Mouse (Mus musculus): ENCODE data around the gene Ksr2. TPM values are rescaled to one million over a fixed set of nuclear protein-coding genes. Genes with fewer than 3 reads are reported as not detected.
"Not testable (repeated sequence)": the region's sequence is repeated elsewhere in the genome, so short reads cannot be mapped to it uniquely, and the experiment has no call there.

The Ksr2 gene
- total RNA-seq (2022): 10 to 100 TPM; 35.3 to 43.5 (median 40.3) TPM

DNA sequence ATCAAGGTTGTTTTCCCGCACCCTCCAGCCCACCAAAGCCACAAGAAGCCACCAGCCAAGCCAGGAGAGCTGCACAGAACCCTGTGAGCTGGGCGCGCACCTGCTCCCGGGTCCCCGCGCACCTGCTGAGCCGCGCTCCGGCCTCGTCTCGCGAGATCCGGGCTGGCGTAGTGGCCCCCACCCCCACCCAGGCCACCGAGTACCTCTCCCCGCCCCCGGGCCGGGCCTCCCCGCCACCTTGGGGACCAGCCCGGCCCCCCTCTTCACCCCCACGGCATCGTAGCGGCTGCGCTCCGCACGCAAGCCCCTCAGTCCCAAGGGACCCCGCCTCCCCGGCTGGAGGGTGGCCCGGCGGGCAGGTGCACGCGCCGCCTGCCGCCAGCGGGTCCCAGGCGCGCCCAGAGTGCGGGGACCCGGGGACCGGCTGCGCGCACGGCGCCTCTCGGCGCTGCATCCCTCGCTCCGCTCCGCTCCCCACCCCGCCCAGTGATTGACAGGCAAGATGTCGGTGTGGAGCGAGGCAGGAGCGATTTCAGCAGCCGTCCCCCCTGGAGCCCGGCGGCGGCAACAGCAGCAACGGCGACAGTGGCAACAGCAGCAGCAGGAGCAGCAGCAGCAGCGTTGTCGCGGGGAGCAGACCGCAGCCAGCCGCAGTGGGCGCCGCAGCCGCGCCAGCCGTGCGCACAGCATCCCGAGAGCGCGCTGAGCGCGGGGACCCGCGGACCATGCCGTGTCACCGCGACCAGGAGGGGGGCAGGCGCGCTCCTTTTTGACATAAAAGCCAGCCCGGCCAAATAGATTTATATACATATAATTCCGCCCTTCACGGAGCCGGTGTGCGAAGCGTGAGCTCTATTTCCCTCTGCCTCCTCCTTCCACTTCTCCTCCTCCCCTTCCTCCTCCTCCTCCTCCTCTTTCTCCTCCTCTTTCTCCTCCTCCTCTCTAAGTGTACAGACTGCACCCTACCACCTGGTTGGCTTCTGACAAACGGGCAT, at the start of gene Ksr2:
TSS of gene Ksr2 (plus strand) at position 494 of the 995 bp plus-strand sequence.
- peak; percentile 57 to 60 for DNase-seq (ENCODE audit: low spot score in 2 of 2)

DNA sequence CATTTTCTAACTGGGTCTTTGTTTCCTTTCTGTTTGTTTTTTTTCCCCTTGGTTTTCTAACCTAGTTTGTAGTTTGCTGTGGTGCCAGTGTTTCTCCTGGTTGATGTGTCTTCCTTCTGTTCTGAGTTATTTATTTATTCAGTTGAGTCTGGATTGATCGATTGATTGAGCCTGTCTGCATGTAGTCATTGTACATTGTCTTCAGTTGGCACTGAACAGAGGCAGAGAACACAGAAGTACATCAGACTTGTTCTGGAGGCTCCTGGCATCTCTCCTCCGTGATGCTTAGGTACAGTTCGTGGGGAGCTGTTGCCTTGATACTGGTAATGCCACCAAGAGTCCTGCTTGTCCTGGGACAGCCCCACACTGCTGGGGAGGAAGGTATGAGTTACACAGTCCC, 49.0 kb upstream of the Ksr2 start:
- DNase-seq (ENCODE audit: low spot score in 2 of 2): no peak

DNA sequence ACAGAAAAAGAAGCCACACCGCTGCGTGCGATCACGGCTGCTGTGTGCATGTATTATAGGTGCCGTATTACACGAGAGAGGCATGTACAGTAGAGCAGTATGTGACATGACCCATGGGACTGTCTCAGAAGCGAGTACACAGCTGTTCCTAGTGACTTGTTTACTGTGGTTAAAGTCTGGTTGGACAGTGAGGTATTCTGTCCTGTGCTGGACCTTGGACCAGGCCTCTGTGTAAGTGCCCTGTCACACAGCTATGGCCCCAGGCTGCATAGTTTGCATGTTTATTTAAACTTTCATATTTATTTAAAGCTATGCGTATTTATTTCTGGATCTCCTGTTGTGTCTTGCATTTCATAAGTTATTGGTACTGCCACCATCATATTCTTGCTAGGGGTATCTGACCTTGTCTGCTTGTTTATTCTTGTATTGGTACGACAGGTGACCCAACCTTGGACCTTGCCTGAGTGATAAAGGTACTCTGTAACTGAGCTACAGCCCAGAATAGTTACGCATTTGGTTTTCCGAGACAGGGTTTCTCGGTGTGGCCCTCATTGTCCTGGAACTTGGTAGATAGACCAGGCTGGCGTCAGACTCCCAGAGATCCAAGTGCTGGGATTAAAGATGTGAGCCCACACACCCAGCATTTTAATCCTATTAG, 47.8 kb upstream of the Ksr2 start:
- DNase-seq (ENCODE audit: low spot score in 2 of 2): no peak

DNA sequence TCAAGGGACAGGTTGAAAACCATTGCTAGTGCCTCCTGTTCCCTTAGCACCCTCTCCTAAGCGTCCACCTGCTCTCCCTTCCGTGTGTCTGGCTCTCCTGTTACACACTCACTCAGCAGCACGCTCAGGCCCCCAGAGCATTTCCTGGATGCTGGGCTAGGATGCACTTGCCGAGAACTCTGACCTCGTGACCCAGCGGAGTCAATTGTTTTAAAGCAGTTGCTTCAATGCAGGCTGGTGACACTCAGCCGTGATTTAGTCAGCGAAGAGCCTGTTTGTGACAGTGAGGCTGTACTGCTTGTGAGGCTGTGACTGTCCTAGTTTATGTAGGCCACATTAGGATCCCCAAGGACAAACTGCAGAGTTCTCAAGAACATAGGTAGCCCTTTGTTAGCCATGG, 46.6 kb upstream of the Ksr2 start:
- no peak for DNase-seq (ENCODE audit: low spot score in 2 of 2)

DNA sequence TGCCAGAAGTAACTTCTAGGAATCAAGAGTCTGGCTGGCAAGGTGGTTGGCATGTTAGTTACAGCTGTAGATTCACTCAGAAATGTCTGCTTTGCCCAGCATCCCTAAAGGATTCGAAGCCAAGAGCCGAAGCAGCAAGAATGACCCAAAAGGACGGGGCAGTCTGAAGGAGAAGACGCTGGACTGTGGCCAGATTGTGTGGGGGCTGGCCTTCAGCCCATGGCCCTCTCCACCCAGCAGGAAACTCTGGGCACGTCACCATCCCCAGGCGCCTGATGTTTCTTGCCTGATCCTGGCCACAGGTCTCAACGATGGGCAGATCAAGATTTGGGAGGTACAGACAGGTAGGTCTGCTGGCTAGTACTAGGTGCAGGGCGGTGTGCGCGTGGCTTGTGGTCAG, 43.2 kb upstream of the Ksr2 start:
- no peak for DNase-seq (ENCODE audit: low spot score in 2 of 2)

DNA sequence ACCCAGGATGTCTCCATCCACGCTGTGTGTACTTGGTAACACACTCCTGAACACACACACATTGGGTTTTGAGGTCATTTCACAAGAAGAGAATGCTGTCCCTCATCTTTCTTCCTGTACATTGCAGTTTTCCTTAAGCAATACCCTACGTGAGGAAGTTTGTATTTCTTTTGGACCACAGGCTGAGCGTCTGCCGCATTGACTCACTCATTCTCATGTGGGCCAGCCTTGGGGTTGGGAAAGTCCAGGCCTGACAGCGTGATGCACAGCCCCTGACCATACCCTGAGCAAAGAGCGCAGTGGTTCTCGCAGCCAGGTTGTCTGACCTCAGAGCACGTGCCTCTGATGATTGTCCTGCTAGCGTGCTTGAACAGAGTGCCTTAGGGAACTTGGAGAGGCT, 40.4 kb upstream of the Ksr2 start:
- DNase-seq (ENCODE audit: low spot score in 2 of 2): no peak

DNA sequence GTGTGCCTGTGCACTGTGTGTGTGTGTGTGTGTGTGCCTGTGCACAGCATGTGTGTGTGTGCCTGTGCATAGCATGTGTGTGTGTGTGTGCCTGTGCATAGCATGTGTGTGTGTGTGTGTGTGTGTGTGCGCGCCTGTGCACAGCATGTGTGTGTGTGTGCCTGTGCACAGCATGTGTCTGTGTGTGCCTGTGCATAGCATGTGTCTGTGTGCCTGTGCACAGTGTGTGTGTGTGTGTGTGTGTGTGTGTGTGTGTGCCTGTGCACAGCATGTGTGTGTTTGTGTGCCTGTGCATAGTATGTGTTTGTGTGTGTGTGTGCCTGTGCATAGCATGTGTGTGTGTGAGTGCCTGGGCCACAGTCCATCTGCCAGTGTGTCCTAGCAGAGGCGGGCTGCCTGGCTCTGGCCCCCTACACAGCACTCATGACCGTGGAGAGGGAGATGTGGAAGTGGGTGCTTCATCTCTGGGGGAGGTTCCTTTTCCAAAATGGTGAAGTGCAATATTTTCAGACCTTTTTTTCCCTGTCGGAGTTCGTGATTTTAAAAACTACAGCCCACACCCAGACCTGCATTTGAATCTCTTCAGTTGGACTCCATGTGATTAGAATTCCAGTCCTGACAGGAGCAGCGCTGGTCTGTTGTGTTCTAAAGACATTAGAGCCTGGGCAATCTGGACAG, 39.3 kb upstream of the Ksr2 start:
- DNase-seq (ENCODE audit: low spot score in 2 of 2): no peak

DNA sequence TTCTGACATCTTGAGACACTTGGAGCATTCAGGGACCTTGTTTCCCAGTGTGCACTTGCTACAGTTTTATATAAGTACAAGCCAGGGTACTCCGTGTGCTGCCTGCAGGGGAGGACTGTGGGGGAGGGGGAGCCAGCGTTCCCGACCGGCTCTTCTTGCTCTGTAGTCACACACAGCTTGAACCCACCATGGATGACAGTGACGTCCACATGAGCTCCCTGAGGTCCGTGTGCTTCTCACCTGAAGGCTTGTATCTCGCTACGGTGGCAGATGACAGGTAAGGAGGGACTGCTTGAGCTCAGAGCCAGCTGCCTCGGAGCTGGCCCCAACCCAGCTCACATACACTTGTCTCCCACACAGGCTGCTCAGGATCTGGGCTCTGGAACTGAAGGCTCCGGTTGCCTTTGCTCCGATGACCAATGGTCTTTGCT, 37.5 kb upstream of the Ksr2 start:
- DNase-seq (ENCODE audit: low spot score in 2 of 2): peak in 1 of 2 experiments; percentile 34

DNA sequence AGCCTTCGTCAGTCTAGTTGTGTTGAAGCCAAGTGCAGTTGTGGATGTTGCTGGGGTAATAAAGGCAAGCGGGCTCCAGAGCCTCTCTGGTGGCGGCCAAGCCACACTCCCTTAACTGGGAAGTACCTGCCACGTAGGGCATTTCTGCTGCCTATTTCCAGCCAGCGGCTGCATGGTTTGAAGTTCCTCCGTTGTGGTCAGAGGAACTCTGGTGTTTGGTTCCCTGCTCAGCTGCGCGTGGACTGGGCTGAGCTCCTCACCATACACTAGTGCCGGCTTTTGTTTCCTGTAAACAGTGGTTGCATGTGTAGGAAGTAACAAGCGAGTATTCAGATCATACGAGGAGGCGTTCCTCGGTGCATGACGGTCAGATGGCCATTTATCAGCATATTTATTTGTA, 36.1 kb upstream of the Ksr2 start:
- DNase-seq (ENCODE audit: low spot score in 2 of 2): not testable (repeated sequence)

DNA sequence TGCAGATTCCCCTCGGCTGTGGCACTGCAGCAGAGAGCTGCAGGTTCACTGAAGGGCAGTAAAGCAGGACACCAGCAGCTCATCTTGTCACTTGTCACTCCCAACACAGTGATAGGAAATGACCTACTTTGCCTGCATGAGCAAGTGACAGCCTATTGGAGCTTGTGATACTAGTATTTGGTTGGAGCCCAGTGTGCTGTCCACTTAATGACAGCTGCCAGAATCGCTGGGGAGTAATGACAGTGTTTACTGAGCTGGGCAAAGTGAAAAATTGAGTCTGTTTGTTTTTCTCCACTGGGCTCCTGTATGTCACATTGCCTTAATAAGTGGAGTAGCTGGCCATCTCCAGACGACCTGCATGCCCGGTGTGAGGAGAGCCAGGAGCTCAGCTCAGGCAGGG, 33.6 kb upstream of the Ksr2 start:
- DNase-seq (ENCODE audit: low spot score in 2 of 2): no peak

DNA sequence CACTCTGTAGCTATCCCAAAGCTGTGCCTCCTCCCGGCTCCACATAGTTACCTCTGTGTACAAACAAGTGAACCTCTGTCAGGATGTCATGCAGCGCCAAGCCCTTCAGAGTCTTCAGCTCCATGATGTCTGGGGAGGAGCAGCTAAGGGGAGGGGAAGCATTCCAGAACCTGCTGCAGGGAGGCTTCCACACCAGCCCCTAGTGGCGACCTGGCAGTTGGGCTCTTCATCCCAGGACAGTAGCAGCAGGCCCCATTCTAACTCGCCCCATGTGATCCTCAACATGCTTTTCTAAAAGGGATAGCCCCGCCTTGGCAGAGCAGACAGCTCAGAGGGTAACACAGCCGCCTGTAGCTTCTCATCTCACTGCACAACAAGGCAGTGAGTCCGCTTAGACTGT, 32.0 kb upstream of the Ksr2 start:
- no peak for DNase-seq (ENCODE audit: low spot score in 2 of 2)

DNA sequence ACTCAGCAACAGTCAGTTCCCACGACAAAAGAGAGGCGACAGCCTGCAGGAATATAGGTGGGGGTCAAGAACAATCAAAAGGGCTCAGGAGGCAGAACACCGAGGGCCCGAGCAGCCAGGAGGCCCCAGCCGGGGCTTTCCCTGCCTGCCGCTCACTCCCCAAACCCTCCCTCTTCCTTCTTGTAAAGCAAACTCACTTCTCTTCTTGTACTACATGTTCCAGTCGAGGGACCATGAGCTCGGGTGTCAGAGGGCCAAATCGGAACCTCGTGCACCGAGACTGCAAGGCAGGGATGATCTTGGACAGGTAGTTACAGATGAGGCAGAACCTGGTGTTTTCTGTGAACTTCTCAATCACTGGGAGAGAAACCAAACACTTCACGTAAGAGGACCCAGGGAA, 30.6 kb upstream of the Ksr2 start:
- no peak for DNase-seq (ENCODE audit: low spot score in 2 of 2)

DNA sequence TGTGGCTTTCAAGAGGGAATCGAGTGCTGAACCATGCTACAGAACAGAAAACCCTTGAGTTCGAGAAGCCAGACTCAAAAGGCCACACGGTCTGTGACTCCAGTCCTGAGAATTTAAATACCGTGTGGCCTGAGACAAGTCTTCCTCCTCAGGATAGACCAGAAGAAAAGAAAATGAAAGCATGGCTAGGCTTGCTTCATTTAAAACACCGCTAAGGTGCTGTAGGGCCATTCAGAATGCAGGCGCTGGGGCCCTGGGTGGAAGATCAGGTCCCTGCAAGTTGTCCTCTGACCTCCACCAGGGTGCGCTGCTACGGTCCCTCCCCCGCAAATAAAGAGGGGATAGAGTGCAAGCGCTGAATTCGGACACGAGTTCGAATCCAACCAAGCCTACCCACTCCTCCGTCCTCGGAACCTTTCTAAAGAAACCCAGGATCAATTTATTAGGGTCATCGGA, 25.5 kb upstream of the Ksr2 start:
- DNase-seq (ENCODE audit: low spot score in 2 of 2): no peak

DNA sequence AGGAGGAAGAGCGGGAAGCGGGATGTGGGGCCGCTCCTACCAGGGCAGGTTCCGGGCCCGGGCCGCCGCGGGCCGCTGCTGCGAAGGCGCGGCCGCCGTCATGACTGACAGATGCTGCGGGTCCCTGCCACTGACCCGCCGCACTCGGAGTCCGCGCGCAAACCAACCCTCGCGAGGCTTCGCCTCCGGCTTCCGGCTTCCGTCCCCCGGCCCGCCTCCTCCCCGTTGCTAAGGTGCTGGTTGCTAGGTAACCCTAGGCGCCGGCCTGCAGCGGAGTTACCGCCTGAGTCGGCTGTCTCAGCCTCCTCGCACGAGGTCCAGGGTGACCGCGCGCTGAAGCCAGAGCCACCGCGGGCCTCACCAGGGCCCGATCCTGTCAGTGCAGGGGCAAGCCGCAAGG, 24.9 kb upstream of the Ksr2 start, which contains the start of gene Rfc5:
TSS of gene Rfc5 (minus strand) at position 171 of the 400 bp plus-strand sequence.
- peak; percentile 92 to 93 for DNase-seq (ENCODE audit: low spot score in 2 of 2)

DNA sequence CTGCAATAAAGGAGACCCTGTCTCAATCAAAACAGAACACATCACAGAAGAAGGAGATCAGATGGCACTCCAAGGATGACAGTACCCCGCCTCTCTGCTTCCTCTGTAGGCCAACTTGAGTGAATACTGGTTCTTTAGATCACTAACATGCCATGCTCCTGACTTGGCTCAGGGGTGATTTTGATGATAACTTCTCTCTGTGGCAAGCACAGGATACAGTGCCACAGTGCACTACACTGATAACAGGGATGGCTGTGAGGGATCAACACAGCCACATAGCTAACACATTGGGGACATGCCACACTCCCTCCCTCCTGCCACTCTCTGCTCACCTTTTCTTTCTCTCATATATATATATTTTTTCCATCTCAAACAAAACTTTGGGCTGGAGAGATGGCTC, 22.9 kb upstream of the Ksr2 start:
- DNase-seq (ENCODE audit: low spot score in 2 of 2): no peak

DNA sequence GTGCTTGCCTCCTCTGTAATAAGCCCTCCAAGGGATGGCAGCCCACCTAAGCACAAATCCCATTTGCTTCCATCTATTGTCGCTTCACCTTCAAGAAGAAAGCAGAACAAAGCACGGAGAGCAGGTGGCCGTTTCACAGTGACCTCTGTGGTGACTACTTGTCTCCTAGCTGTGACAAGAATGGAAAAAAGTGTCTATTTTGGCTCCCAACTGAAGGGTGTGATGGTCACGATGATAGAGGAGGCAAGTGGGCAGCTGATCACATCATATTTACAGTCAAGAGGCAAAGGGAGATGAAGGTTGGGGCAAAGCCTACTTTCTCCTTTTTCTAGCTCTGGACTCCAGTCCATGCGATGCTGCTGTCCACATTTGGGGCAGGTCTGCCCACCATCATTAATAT, 18.0 kb upstream of the Ksr2 start:
- DNase-seq (ENCODE audit: low spot score in 2 of 2): no peak

DNA sequence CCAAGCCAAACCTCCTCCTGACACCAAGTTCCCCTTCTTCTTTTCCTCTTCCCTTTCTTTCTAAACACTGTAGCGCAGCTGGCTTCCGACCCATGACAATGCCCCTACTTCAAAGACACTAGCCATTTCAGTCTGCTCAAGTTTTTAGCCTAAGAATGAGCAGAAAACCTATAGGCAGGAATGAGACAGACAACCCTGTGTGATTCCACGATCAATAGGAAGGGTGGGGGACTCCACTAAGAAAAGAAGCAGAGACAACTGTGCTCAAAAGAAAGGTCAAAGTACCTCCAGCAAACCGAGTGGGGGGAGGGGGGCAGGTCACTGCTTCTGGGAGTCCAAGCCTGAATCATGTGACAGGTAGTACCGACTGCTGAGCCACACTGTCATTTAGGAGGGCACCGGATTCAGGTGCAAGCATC, 17.2 kb upstream of the Ksr2 start:
- no peak for DNase-seq (ENCODE audit: low spot score in 2 of 2)

DNA sequence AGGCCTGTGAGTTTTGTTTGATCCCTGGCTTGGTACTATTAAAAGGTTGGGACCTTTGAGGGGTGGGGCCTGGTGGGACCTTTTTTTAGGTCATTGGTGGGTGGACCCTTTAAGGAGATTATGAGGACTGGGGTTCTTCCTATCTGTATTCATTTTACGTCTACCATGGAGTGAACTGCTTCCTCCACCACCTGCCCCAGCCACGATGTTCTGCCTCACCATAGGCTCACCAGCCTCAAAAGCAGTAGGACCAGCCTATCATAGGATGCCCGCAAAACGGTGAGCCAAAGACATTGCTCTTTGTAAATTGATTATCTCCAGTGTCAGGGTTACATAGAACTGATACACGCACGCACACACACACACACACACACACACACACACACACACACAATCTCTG, 16.4 kb upstream of the Ksr2 start:
- no peak for DNase-seq (ENCODE audit: low spot score in 2 of 2)

DNA sequence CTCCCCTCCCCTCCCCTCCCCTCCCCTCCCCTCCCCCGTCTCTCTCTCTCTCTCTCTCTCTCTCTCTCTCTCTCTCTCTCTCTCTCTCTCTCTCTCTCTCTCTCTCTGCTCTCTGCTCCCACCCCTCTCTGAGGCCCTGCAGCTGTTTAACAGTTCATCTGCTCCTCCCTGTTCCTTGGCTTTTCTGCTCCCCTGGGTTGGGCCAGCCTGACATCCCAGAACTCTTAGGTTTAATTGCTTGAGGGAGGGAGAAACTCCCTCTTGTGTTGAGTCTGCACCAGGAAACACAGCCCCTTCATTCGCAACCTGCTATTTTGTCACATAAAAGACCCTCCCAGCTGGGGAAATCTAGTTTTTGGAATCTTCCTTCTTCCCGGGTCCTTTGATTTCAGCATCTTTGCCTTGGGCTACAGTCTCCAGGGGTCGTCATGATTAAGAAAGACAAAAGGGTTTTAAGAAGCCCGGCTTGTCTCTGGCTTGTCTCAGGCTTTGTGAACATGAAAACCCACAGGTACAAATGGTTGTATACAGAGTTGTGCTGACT, 15.7 kb upstream of the Ksr2 start:
- no peak for DNase-seq (ENCODE audit: low spot score in 2 of 2)

DNA sequence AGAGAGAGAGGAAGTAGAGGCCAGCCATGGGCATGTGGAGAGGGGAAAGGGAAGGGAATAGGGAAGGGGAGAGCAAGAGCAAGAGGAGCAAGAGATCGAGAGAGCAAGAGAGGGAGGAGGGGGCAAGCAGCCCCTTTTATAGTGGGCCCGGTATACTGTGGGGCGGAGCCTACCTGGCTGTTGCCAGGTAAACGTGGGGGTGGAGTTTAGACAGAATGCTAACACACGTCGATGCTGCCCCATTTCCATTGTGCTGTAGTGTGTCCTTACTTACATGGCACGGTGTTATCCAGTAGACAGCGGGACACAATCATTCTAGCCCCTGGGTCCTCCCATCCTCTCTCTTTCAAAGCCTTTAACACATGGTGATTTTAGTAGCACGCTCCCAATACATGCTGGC, 14.5 kb upstream of the Ksr2 start:
- no peak for DNase-seq (ENCODE audit: low spot score in 2 of 2)

DNA sequence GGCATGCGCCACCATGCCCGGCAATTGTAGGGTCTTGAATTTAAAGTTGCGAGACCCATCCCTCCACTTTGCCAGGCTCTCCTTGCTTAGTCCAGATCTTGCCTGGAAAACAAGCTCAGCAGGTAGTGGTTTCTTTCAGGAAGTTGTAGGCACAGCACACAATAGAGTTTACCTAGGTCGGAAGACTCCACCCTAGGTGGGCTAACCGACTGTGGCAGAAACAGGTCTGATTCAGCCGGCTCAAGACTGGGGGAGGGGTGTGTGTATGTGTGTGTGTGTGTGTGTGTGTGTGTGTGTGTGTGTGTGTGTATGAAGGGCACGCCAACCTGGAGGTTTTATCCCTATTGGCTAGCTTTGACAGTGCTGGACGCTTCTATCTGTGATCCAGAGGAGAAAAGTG, 10.2 kb upstream of the Ksr2 start:
- DNase-seq (ENCODE audit: low spot score in 2 of 2): no peak

DNA sequence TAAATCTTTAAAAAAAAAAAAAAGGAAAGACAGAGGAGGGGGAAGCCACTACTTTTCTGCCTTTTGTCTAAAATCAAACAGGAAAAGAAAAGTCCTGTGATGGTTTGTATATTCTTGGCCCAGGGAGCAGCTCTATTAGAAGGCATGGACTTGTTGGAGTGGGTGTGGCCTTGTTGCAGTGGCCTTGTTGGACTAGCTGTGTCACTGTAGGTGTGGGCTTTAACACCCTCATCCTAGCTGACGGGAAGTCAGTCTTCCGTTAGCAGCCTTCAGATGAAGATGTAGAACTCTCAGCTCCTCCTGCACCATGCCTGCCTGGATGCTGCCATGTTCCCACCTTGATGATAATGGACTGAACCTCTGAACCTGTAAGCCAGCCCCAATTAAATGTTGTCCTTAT, 9.1 kb upstream of the Ksr2 start:
- DNase-seq (ENCODE audit: low spot score in 2 of 2): not testable (repeated sequence)
